Mouse (Mus musculus) CH12.LX (cell line): Measurements from ENCODE around the gene Ajm1. TPM values are rescaled to one million over a fixed set of nuclear protein-coding genes. Genes with fewer than 3 reads are reported as not detected.

Source experiments
- DNase-seq: peaks from one replicate; pipeline ENCODE4 v3.0.0-alpha.2; 2013; ENCODE audit errors: extremely low read depth
- H3K27ac ChIP-seq: 2 replicates; pipeline ENCODE4 v1.5.1; 2012; ENCODE audit warnings: low read depth, mild to moderate bottlenecking, control low read depth, moderate library complexity; ENCODE audit not compliant: insufficient read depth
- H3K27me3 ChIP-seq: replicated peaks from 2 replicates; pipeline ENCODE3; 2012; ENCODE audit warnings: inconsistent platforms
- H3K36me3 ChIP-seq, 2 experiments: replicated peaks in 1 of 2; 2 replicates each; pipeline versions ENCODE3 to v1.6.1; 2012; ENCODE audit warnings: inconsistent platforms in 1 of 2, low read length in 1 of 2, mild to moderate bottlenecking in 1 of 2, mixed read lengths in 1 of 2, moderate library complexity in 1 of 2; ENCODE audit not compliant: control insufficient read depth in 1 of 2, insufficient read depth in 1 of 2
- H3K4me1 ChIP-seq, 2 experiments: 2 replicates each; pipeline ENCODE4 v1.6.1; 2012; ENCODE audit warnings: inconsistent platforms in 1 of 2, moderate library complexity in 1 of 2; ENCODE audit not compliant: insufficient read depth in 2 of 2, control insufficient read depth in 1 of 2
- H3K4me2 ChIP-seq: 2 replicates; pipeline ENCODE4 v1.6.1; 2012; ENCODE audit warnings: low read depth, mild to moderate bottlenecking, control low read depth; ENCODE audit not compliant: poor library complexity, insufficient read depth, severe bottlenecking
- H3K4me3 ChIP-seq, 3 experiments: fragments of 150-350 bp in 1 of 3; sonication (generic) in 1 of 3; replicated peaks in 1 of 3; 2 replicates each; pipeline versions ENCODE3 to v1.5.1; 2011 to 2012; ENCODE audit warnings: low read depth in 2 of 3, low read length in 2 of 3, mild to moderate bottlenecking in 2 of 3, moderate library complexity in 2 of 3, control low read depth in 1 of 3, improper control_type of control experiment in 1 of 3, inconsistent platforms in 1 of 3, mixed read lengths in 1 of 3; ENCODE audit not compliant: poor library complexity in 1 of 3
- H3K79me2 ChIP-seq: replicated peaks from 2 replicates; pipeline ENCODE4 v1.6.1; 2012; ENCODE audit warnings: mild to moderate bottlenecking, moderate library complexity; ENCODE audit not compliant: control insufficient read depth, poor library complexity, insufficient read depth, severe bottlenecking; ENCODE audit errors: extremely low read depth
- H3K9ac ChIP-seq: 2 replicates; pipeline ENCODE4 v1.6.1; 2012; ENCODE audit warnings: low read depth, mild to moderate bottlenecking, control low read depth, moderate library complexity; ENCODE audit not compliant: insufficient read depth
- H3K9me3 ChIP-seq: replicated peaks from 2 replicates; pipeline ENCODE3; 2012; ENCODE audit warnings: low read length, inconsistent platforms, mixed read lengths
- CHD1 ChIP-seq: IDR thresholded peaks from 2 replicates; pipeline ENCODE4 v1.6.1; 2012; ENCODE audit warnings: low read depth, low read length, improper control_type of control experiment, inconsistent platforms
- CHD2 ChIP-seq: IDR thresholded peaks from 2 replicates; pipeline ENCODE4 v1.6.1; 2011; ENCODE audit warnings: low read length, improper control_type of control experiment
- E2F4 ChIP-seq: IDR thresholded peaks from 2 replicates; pipeline ENCODE4 v1.6.1; 2011; ENCODE audit warnings: low read depth, low read length, improper control_type of control experiment; ENCODE audit not compliant: insufficient replicate concordance
- EP300 ChIP-seq: IDR thresholded peaks from 2 replicates; pipeline ENCODE4 v1.6.1; 2011; ENCODE audit warnings: low read length, improper control_type of control experiment
- GABPA ChIP-seq: IDR thresholded peaks from 2 replicates; pipeline ENCODE4 v1.6.1; 2012; ENCODE audit warnings: low read depth, low read length, improper control_type of control experiment, inconsistent platforms; ENCODE audit not compliant: insufficient replicate concordance
- HCFC1 ChIP-seq: IDR thresholded peaks from 2 replicates; pipeline ENCODE4 v1.6.1; 2012; ENCODE audit warnings: low read depth, mild to moderate bottlenecking, inconsistent platforms, low read length, improper control_type of control experiment
- JUN ChIP-seq: IDR thresholded peaks from 2 replicates; pipeline ENCODE4 v1.6.1; 2011; ENCODE audit warnings: low read depth, mild to moderate bottlenecking, low read length, improper control_type of control experiment, moderate library complexity; ENCODE audit not compliant: insufficient read depth
- JUND ChIP-seq: conservative IDR thresholded peaks from 2 replicates; pipeline ENCODE4 v1.6.1; 2011; ENCODE audit warnings: low read depth, low read length, improper control_type of control experiment
- KAT2A ChIP-seq: IDR thresholded peaks from 2 replicates; pipeline ENCODE4 v1.6.1; 2012; ENCODE audit warnings: low read length, improper control_type of control experiment, inconsistent platforms; ENCODE audit not compliant: insufficient replicate concordance
- MAZ ChIP-seq: IDR thresholded peaks from 2 replicates; pipeline ENCODE4 v1.6.1; 2012; ENCODE audit warnings: low read depth, mild to moderate bottlenecking, inconsistent platforms, low read length, improper control_type of control experiment, moderate library complexity
- MEF2A ChIP-seq: IDR thresholded peaks from 2 replicates; pipeline ENCODE4 v1.6.1; 2014; ENCODE audit warnings: low read depth, mild to moderate bottlenecking, inconsistent platforms, low read length, improper control_type of control experiment, borderline replicate concordance
- MXI1 ChIP-seq: IDR thresholded peaks from 2 replicates; pipeline ENCODE4 v1.6.1; 2011; ENCODE audit warnings: mild to moderate bottlenecking, low read depth, low read length, improper control_type of control experiment
- MYC ChIP-seq: IDR thresholded peaks from 2 replicates; pipeline ENCODE4 v1.6.1; 2011; ENCODE audit warnings: low read depth, mild to moderate bottlenecking, improper control_type of control experiment, low read length
- NRF1 ChIP-seq: IDR thresholded peaks from 2 replicates; pipeline ENCODE4 v1.6.1; 2014; ENCODE audit warnings: low read depth, mild to moderate bottlenecking, inconsistent platforms, low read length, improper control_type of control experiment, moderate library complexity
- POLR2A ChIP-seq: IDR thresholded peaks from 2 replicates; pipeline ENCODE4 v1.6.1; 2011; ENCODE audit warnings: low read depth, mild to moderate bottlenecking, improper control_type of control experiment, low read length
- POLR2AphosphoS2 ChIP-seq: IDR thresholded peaks from 2 replicates; pipeline ENCODE4 v1.6.1; 2011; ENCODE audit warnings: low read depth, low read length, improper control_type of control experiment
- SMC3 ChIP-seq: IDR thresholded peaks from 2 replicates; pipeline ENCODE4 v1.6.1; 2011; ENCODE audit warnings: low read depth, low read length, improper control_type of control experiment
- TBP ChIP-seq: conservative IDR thresholded peaks from 2 replicates; pipeline ENCODE4 v1.6.1; 2011; ENCODE audit warnings: low read depth, low read length, improper control_type of control experiment
- TCF12 ChIP-seq: IDR thresholded peaks from 2 replicates; pipeline ENCODE4 v1.6.1; 2014; ENCODE audit warnings: low read depth, mild to moderate bottlenecking, inconsistent platforms, low read length, improper control_type of control experiment
- USF1 ChIP-seq: IDR thresholded peaks from 2 replicates; pipeline ENCODE4 v1.6.1; 2014; ENCODE audit warnings: low read depth, mild to moderate bottlenecking, inconsistent platforms, low read length, improper control_type of control experiment
- USF2 ChIP-seq: conservative IDR thresholded peaks from 2 replicates; pipeline ENCODE4 v1.6.1; 2011; ENCODE audit warnings: low read depth, low read length, improper control_type of control experiment
- ZKSCAN1 ChIP-seq: IDR thresholded peaks from 2 replicates; pipeline ENCODE4 v1.6.1; 2012; ENCODE audit warnings: low read depth, inconsistent platforms, low read length, improper control_type of control experiment, borderline replicate concordance
- ZMIZ1 ChIP-seq: IDR thresholded peaks from 2 replicates; pipeline ENCODE4 v1.6.1; 2012; ENCODE audit warnings: low read depth, mild to moderate bottlenecking, inconsistent platforms, low read length, improper control_type of control experiment
- ZNF384 ChIP-seq: IDR thresholded peaks from 2 replicates; pipeline ENCODE4 v1.6.1; 2012; ENCODE audit warnings: low read depth, low read length, improper control_type of control experiment, inconsistent platforms
- dilution Hi-C: fragments of 300-500 bp; cut with MboI; formaldehyde crosslinking; loops from 2 replicates; pipeline ENCODE4 v1.14.3; 2020; ENCODE audit warnings: low sequenced_read_pairs; ENCODE audit not compliant: extremely low pct_unique_long_range_greater_than_20kb, extremely low pct_ligation_motif_present
- in situ Hi-C: fragments of 300-500 bp; cut with MboI; formaldehyde crosslinking; loops from 3 replicates; pipeline ENCODE4 v1.14.3; 2019; ENCODE audit warnings: low sequenced_read_pairs, low pct_ligation_motif_present, low pct_unique_long_range_greater_than_20kb, mixed read lengths
- polyA plus RNA-seq: library from polyadenylated mRNA; unstranded; fragments of >175 nt; gene quantifications from 2 replicates; pipeline ENCODE4 v1.2.1, GENCODE M21; 2012; ENCODE audit warnings: low read depth; ENCODE audit not compliant: insufficient read length
- total RNA-seq, 2 experiments: library from RNA; depleted of rRNA; stranded (reverse); fragments of 300-350 nt in 1 of 2; fragments of >200 nt in 1 of 2; gene quantifications; 2 replicates each; pipeline ENCODE4 v1.2.3; 2012 to 2014

The Ajm1 gene
- total and polyA plus RNA-seq, 3 experiments, result 0.31 to 1.4 (median 1.4) TPM

- Histone ChIP-seq H3K4me2 (no peak overlapping the region), H3K9me3 (no peaks in the 10 kb centered on the region), H3K4me1 (peaks cover 37 to 88% of the 10 kb centered on the region in 2 experiments), H3K27me3 (no peaks in the 10 kb centered on the region), H3K9ac (no peak overlapping the region), H3K79me2 (peaks cover 72% of the 10 kb centered on the region), H3K4me3 (no peak overlapping the region), H3K36me3 (peaks cover 31 to 79% of the 10 kb centered on the region in 2 experiments), H3K27ac (no peak overlapping the region)
- in situ Hi-C loops, result no loop called here
- TF ChIP-seq MAZ (no peak), GABPA (no peak), ZNF384 (no peak), USF1 (no peak), HCFC1 (no peak), MEF2A (no peak), KAT2A (no peak), JUND (no peak), ZMIZ1 (no peak), CHD1 (no peak), SMC3 (no peak), TCF12 (no peak), MXI1 (no peak), USF2 (no peak), JUN (no peak), CHD2 (no peak), POLR2AphosphoS2 (no peak), ZKSCAN1 (no peak)
- dilution Hi-C loops, result no loop called here
- DNase-seq, result no peak
Observed at GRCm38 (mm10) chr2:25540541-25540948, 41.0 kb downstream of the Ajm1 start.

- peaks cover 35 to 72% of the 10 kb centered on the region in 2 experiments for H3K36me3 ChIP-seq
- TF ChIP-seq MXI1 (no peak), POLR2A (no peak), TCF12 (no peak), USF1 (no peak), JUN (no peak), MYC (no peak), CHD2 (no peak), GABPA (no peak), EP300 (no peak), HCFC1 (no peak), CHD1 (no peak), NRF1 (no peak), MAZ (no peak), E2F4 (no peak), TBP (no peak), ZMIZ1 (no peak), POLR2AphosphoS2 (no peak)
- in situ Hi-C loops, result no loop called here
Observed at GRCm38 (mm10) chr2:25536531-25536930, 45.0 kb downstream of the Ajm1 start.

More at GRCm38 (mm10) chr2:25536531-25536930, 45.0 kb downstream of the Ajm1 start:
- dilution Hi-C loops, result no loop called here
- peaks cover 29 to 86% of the 10 kb centered on the region in 2 experiments for H3K4me1 ChIP-seq
- H3K4me2 ChIP-seq, result no peak overlapping the region
- no peak overlapping the region for H3K27ac ChIP-seq
- H3K27me3 ChIP-seq, result no peaks in the 10 kb centered on the region
- H3K79me2 ChIP-seq, result peaks cover 51% of the 10 kb centered on the region
- H3K4me3 ChIP-seq, result no peak overlapping the region
- no peak overlapping the region for H3K9ac ChIP-seq
- DNase-seq, result no peak
- H3K9me3 ChIP-seq, result no peaks in the 10 kb centered on the region
